Mouse (Mus musculus) heart, adult 18-20 months (tissue): ENCODE data around the gene Ceacam18. TPM values are rescaled to one million over a fixed set of nuclear protein-coding genes. Genes with fewer than 3 reads are reported as not detected.
"Not testable (repeated sequence)": the region's sequence is repeated elsewhere in the genome, so short reads cannot be mapped to it uniquely, and the experiment has no call there.

Experiments
- DNase-seq, 2 experiments: peaks; one replicate each; pipeline ENCODE4 v3.0.0; 2021 to 2022; ENCODE audit warnings: mixed read lengths in 1 of 2
- long read RNA-seq, 2 experiments: library from polyadenylated mRNA; stranded (forward); transcript quantifications; one replicate each; pipeline ENCODE4 v2.0.0; 2021
- total RNA-seq, 2 experiments: library from RNA; stranded (reverse); gene quantifications; 2 replicates each; pipeline ENCODE4 v1.2.3; 2021

The Ceacam18 gene
- total RNA-seq: not detected
- long read RNA-seq, experiment 1: 0 reads
- long read RNA-seq, experiment 2: 0 reads

DNA sequence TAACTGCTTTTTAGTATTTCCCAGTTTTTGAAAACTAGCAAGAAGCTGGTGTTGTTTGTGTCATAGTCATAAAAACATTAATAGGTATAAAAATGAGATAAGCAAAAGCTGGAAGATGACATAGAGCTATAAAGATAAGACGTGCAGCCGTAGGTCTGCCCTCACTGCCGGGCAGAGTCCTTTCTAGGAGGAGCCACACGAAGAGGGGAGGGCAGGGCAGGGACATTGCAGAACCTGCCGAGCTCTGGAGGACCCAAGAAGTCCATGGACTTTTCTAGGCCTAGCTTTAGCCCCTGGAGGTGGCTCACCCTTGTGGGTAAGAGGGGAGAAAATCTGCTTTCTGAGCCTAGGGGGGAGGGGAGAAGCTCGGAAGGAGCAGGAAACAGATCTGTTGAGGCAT lies at the start of gene Ceacam18:
TSS of gene Ceacam18 (plus strand) at position 208 of the 400 bp plus-strand sequence.
- DNase-seq: no peak

DNA sequence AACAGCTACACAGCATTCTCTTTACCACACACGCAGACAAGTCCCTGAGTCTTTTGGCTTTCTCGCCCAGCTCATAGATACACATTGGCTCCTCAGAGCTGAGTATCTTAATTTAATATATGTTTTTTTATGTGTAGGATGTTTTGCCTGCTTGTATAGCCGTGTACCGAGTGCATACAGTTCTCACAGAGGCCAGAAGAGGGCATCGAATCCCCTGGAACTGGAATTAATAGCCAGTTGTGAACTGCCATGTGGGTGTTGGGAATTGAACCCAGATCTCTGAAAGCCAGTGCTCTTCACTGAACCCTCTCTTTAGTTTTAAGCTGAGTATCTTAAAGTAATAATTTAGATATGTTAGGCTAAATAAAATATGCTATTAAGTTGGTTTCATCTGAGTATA lies 49.7 kb upstream of the Ceacam18 start:
- DNase-seq: no peak

DNA sequence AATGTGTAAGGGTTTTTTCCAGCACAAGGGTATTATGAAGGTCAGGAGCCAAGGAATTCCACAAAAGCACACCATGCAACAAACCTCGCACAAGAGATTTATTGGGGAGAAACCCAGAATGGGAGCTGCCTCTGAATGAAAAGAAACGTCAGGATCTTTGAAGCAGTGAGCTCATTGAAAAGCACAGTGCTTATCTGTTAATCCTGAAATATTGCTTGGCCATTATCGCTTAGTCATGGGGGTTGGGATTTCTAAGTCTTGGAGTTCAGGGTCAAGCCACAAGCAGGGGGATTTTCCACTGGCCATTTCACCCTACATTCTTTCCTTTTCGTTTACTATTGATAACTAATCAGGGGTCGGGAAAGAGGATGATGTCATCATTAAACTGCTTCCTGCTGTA lies 32.6 kb upstream of the Ceacam18 start:
- no peak for DNase-seq

DNA sequence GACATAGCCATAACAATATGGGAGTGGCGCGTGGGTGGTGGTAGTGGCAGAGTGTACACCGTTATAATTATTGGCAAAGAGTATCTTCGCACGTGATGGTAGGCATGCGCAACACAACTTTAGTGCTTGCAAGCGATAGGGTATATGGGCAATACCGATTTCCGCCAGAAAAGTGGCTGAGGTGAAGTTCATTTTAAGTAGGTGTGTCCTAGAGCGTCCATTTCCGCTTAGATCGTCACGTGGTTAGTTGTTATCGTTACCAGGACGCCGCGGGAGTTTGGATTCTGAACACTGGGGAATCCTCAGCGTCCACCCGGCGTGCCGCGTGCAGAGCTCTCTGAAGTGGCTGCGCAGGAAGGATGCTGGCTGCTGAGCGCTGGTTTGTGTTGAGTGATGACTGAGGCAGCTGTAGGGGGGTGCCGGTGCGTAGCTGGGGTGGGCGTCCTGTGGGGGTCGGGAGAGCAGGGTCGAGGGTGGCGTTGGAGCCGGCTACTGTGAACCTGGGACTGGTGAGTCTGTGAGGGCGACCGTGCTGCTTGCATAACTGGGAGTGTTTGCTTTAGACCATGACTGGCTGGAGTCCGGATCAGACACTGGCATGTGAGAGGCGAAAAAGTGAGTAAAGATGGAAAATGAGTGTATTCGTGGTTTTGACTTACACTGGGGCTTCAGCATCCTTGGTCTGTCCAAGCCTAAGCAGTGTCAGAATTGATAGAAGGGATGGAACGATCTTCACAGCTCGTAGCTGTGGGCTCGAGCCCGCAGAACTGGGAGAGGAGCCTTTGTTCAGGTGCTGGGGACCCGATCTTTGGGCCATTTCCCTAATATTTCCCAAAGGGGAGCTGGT lies 27.4 kb upstream of the Ceacam18 start, which contains the start of gene Zfp819:
TSS of gene Zfp819 (plus strand) at position 274 of the 847 bp plus-strand sequence.
- peak; percentile 25 to 44 for DNase-seq

DNA sequence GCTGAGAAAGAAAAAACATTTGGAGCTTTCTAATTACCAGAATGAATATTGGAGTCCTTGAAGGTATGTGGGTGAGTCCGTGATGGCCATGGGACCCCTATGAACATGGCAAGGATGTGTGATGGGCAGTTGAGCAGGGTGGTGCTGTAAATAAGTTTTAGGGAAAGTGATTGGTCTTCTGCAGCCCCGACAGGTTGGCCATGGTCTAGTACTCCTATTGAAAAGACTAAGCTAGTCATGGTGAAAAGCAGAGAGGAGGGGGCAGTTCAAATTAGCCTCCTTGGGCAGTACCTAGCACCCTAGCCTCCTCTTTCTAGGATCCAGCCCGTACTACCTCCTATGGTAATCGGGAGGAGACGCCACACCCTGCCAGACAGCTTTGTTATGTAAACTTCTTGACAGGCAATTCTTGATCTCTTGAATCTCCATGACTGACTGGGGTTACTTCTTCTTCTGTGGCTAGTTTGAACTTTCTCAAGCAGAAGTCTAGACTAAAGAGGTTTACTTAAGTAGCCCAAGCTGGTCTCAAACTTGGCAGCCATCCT lies 26.7 kb upstream of the Ceacam18 start:
- DNase-seq: no peak

DNA sequence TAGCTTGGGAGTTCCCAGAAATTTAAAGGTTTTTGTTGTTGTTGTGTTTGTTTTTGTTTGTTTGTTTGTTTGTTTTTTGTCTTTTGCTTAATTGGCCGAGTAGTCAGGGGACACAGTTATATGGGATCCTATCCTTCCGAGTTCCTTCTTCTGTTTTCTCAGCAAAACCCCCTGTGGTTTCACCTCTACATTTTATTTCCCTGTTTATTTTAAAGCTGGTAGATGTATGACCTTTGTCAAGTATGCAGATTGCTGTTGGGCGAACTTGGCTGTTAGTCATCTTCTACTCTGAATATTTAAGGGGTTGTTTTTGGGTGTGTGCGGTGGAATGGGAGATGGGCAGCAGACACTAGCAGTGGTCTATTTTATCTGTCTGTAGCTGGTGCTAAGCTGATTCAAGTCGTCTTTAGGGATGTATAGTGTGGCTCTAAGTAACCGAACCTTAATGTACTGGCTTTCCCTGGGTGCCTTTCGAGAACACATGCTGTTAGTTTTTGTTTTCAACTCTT lies 26.1 kb upstream of the Ceacam18 start:
- no peak for DNase-seq

DNA sequence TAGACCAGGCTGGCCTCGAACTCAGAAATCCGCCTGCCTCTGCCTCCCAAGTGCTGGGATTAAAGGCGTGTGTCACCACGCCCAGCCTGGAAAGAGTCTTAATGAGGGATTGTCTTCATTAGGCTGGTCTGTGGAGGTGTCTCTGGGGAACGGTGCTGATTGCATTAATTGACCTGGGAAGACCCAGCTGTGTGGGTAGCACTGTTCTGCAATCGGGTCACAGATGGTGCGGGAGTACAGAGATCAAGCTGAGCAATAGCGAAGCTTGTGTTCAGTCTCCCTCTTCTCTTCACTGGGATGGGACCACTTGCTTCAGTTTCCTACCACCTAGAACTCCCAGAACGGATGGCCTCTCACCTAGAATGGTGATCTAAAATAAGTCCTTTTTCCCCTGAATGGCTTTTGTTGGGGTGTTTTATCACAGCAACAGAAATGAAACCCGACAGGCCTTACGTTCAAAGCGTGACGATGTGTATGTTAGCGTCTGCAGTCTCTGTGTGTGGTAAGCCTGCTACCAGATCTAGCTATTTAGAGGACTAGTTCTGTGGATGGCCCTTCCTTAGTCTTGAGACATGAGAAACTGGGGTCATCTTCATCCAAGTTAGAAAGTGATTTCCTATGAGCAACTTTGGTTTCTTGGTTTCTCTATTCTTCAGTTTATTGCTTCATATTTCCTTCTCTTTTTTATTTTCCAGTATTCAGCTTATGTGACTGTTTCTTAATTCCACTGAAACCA lies 20.5 kb upstream of the Ceacam18 start:
- no peak for DNase-seq

DNA sequence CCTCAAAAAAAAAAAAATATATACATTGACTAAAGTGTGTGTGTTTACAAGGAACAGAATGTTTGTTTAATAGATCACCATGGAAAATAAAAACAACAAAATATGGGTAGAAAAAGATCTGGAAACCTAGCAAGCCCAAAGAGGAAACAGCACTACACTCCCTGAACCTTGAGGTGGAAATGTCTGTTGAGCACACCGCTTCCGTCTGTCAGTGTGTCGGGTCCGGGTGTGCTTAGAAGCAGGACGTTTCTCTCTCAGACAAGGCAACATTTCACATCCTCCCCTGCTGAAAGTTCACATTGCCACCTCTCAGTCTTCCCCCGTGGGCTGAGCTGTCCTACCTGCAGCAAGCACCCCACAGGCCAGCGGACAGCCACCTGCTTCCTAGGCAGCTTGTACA lies 11.6 kb upstream of the Ceacam18 start:
- no peak for DNase-seq

DNA sequence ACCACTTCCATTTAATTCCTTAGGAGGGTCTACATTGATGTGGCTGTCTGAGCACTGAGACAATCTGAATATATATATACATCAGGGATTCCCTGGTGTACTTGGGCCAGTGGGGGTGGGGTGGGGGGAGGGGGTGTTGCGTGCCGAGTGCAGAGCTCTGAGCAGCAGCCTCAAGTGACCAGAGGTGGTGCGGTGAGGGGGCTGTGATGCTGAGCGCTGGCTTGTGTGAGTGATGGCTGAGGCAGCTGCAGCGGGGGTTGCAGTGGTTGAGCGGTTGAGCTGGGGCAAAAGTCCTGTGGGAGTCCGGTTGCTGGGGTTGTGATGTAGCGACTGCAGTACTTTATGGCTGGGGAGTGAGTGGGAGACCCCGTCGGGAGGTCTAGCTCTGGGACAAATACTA lies 10.7 kb upstream of the Ceacam18 start:
- DNase-seq: no peak

DNA sequence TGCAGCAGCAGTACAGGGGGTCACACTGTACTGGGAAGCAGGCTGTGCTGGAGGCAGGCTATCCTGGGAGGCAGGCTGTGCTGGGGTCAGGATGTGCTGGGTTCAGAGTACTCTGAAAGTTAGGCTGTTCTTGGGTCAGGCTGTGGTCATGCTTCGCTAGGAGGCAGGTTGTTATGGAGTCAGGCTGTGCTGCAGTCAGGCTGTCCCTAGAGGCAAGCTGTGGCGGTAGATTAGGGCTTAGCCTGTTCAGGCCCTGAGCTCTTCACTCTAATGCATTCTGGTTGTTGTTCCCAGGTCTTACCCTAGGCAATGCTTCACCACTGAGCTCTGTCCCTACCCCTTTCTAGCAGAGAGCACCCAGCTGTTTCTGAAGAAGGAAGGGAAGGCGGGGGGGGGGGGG lies 9.4 kb upstream of the Ceacam18 start:
- no peak for DNase-seq

DNA sequence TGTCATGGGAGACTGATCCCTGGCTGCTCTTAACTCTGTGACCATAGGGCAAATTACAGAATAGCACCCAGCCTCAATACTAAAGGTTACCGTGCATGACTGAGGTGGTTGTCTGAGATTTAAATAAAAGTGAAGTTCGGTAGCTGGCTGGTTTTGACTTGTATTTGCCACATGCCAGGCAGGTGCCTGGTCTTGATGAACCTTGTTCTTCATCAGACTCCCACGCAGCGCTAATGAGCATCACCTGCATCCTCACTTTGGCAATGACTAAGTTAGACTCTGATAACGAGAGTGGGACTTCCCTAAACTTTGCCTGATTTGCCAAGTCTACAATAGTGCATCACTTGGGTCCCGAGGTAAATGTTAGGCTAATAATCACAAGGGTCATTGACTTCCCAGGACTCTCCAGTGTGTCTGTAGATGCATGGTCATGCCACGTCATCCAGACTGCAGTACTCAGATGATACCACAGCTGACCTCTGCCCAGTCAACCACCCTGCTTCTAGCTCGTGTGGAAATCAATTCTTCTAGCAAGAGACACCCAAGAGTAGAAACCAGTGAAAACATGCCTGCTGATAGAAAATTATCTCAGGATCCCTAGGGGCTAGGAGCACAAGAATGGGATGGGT lies 8.6 kb upstream of the Ceacam18 start:
- no peak for DNase-seq

DNA sequence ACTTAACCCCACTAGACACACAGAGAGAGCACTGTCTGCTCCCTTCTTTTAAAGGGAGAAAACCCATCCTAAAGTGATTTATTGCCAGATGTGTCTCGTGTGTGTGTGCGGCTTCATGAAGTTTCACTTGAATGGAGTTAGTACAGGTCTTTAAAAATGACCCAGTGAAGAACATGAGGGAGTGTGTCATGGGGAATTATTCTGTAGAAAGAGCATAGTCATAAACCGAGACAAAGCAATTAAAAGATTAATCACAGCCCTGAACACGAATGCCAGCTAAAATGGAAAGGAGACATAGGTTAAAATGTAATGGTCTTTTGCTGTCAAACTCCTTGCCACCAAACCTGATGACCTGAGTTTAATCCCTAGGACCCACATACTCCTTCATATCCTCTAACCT lies 567 bp upstream of the Ceacam18 start:
- no peak for DNase-seq

DNA sequence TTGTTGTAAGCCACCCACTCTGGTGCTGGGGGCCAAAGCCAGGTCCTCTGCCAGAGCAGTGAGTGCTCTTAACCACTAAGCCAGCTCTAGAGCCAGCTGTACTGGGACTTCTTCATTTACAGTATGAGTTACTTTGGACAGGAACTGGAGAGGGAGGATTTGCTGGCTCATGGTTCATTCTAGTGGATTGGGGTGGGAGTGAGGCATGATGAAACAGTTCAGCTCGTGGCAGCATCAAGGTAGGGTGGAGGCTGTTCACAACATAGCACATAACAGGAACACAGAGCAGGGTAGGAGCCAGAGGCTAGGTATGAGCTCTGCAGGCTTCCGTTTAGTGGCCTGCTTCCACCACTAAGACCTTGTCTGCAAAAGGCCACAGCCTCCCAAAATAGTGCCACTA lies 1.7 kb downstream of the Ceacam18 start:
- DNase-seq: no peak

DNA sequence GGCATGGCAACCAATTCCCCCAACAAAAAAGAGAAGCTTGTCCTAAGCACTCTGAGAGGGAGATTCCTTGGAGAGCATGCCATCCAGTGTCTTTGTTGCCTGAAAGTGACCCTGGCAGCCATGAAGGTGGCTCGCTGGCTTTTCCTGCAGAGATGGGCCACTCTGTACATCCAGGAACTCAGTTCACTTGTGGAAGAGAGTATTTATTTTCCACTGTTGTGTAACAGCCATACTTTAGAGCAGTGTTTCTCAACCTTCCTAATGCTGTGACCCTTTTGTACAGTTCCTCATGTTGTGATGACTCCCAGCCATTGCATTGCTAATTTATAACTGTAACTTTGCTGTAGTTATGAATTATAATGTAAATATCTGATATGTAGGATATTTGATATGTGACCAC lies 2.6 kb downstream of the Ceacam18 start:
- no peak for DNase-seq

DNA sequence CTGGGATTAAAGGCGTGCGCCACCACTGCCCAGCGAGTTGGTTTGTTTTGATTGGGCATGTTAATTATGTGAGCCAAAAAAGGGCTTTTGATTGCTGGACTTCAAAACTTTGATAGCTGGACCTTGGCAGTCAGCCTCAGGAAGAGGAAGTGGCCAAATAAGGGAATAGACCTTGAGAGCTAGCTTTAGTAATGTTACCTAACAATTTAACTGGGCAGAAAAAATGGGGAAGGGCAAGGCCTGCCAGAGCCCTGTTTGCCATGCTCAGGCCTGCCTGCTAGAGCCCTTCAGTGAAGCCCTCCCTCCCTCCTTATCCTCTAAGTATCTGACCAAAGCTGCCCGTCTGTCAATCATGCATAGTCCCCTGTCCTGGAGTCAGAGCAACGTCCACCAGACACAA lies 8.1 kb downstream of the Ceacam18 start:
- DNase-seq: no peak

DNA sequence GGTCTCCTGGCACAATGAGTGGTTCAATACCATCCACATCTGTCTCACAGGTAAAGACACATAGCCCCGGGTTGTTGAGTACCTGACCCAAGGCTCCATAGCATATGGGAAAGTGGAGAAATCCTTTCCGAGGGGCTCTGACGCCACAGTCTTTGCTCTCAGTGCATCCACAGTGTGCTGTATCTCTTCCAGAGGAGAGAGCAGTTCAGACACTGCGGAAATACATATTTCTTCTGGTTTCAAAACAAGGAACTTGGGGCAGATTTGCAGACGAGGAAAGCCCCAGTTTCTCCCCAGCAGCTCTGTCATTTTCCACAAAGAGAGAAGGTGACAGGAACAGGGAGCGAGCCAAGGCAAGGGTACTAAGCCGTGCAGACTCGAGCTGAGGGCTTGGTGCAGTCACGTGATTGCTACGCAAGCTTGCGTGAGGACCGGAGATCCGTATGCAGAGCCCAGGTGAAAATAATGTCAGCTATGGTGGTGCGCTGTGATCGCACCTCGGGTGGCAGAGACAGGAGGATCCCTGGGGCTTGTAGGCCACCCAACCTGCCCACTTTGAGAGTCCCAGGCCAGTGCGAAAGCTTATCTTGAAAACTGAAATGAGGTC lies 8.6 kb downstream of the Ceacam18 start:
- DNase-seq: no peak

DNA sequence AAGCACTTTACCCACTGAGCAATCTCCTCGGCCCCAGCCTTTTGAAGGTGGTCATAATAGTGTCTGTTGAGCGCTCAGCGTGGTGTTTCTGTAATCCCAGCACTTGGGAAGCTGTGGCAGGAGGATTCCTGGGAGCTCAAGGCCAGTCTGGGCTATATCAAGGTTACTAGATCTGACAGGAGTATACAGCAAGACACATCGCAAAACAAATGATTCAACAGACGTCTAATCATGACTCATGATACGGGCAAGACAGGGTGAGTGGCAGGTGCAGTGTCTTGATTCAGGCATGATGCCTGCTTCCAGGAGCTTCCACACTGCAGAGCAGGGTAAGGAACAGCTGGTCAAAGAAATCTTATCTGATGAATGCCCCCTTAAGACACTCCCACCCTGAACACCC lies 18.2 kb downstream of the Ceacam18 start:
- DNase-seq: no peak

DNA sequence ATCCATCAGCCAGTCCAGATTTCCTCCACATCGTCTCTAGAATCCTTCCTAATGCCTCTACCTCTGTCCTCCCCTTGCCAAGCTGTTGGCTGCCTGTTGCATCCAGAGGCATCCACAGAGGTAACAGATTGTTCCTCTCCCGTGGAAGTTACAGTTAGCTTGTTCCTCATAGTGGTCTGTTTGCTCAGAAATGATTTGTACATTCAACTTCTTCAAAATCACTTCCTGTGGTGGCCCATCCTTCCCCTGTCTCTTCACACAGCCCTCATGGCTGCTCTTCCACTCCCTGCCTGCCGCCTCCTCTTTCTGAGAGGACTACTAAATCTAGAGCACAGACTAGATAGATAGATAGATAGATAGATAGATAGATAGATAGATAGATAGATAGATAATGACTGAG lies 20.0 kb downstream of the Ceacam18 start:
- DNase-seq: no peak

DNA sequence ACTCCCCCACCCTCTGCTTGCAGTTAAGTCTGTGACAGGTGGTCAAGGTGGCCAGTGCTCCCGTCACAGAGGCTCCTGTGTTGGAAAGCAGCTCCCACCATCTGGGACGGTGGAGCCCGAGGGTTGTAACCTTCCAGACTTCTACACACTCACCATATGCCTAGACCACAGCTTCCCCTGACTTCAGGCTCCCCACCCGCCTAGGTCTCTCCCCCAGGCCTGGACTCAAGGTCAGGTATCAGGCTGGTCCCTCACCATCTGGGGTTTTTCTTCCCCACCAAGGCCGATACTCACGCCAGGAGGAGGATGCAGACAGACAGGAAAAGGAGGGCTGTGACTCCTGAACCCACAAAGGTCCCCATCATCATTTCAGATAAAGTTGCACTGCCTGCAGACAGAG lies 21.7 kb downstream of the Ceacam18 start:
- no peak for DNase-seq

DNA sequence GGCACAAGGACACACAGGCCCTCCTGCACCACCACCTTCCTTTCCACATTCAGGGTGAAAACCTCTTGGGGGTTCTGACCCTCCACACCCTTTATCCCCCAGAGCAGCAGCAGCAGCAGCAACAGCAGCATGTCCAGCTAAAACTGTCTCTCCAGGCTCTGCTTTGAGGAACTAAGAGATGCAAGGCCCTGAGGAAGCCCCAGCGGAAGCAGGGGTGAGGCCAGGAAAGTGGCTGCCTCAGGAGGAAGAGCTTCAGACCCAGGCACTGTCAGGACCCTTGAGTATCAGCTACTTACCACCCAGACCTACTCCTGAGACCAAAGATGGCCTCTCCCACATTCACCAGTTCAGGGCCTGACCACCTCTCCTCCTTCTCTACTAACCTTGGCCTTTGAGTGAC lies 25.5 kb downstream of the Ceacam18 start, which contains the start of gene Siglece:
TSS of gene Siglece (minus strand) at position 160 of the 400 bp plus-strand sequence.
- peak in 1 of 2 experiments; percentile 42 for DNase-seq

DNA sequence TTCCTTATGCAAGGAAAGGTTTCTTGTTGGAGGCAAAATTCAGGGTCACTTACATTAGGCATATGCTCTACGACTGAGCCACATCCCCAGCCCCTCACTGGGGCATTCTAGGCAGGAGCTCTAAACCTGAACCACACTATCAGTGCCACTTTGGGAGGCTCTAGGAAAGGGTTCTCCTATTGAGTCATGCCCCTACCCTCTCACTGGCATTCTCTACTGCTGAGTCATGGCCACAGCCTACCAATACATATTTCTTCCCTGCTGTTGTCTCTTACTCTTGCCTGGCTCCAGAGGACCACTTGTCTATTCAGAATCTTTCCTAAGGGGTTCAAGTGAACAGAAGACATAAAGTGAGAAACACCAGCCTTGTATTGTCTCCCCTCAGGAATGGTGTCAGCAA lies 28.3 kb downstream of the Ceacam18 start:
- DNase-seq: no peak

DNA sequence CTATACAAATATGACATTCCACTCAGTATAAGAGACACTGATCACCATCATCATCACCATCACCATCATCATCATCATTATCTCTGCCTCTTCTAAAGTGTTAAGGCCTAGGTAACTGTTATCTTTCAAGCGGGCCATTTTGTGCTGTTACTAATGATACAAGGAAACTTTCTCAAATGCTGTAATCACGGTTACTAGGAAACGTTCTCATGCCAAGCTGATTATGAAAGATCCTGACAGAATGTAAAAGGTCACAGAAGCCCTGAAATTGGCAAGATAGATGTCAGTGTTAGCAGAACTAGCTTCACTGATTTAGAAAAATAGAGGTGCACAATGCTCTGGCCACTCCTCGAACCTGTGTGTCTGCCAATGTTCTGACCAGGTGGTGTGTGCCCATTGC lies 32.7 kb downstream of the Ceacam18 start:
- DNase-seq: not testable (repeated sequence)
